Mouse (Mus musculus): Measurements from ENCODE around the gene Dhrs1. TPM values are rescaled to one million over a fixed set of nuclear protein-coding genes. Genes with fewer than 3 reads are reported as not detected.

Dhrs1 gene
- polyA plus RNA-seq, 1 experiment from 2014 or later: 122 TPM

- H3K27ac ChIP-seq: no peak overlapping the region
- H3K9ac ChIP-seq (ENCODE audit: low read depth, low read length): no peak overlapping the region
- H3K4me3 ChIP-seq (replicated peaks; ENCODE audit: low read depth, low read length): no peak overlapping the region
- TF ChIP-seq CTCF (IDR thresholded peaks at IDR 0.05; ENCODE audit: low read depth): no peak
- DNase-seq (ENCODE audit: low spot score): no peak
- no peaks in the 10 kb centered on the region for H3K36me3 ChIP-seq (ENCODE audit: insufficient read depth, low read length)
- no peaks in the 10 kb centered on the region for H3K9me3 ChIP-seq (replicated peaks; ENCODE audit: low read length)
- H3K27me3 ChIP-seq (ENCODE audit: insufficient read depth, low read length): no peaks in the 10 kb centered on the region
- 64% methylated on average over 8 of the region's 8 CpGs for WGBS
- no peaks in the 10 kb centered on the region for H3K4me1 ChIP-seq (replicated peaks; ENCODE audit: insufficient read depth, low read length)
- ATAC-seq (replicated peaks; ENCODE audit: low FRiP score, low read depth): no peak
- H3K4me2 ChIP-seq (ENCODE audit: low read length): no peak overlapping the region
Observed at GRCm38 (mm10) chr14:55727889-55728685, 17.4 kb downstream of the Dhrs1 start.

GRCm38 (mm10) chr14:55726261-55726660 is 19.2 kb downstream of the Dhrs1 start:
- no peak overlapping the region for H3K9ac ChIP-seq (ENCODE audit: low read depth, low read length)
- H3K9me3 ChIP-seq (replicated peaks; ENCODE audit: low read length): no peaks in the 10 kb centered on the region
- ATAC-seq (replicated peaks; ENCODE audit: low FRiP score, low read depth): no peak
- H3K4me2 ChIP-seq (ENCODE audit: low read length): no peak overlapping the region
- TF ChIP-seq CTCF (IDR thresholded peaks at IDR 0.05; ENCODE audit: low read depth): no peak
- no peaks in the 10 kb centered on the region for H3K27me3 ChIP-seq (ENCODE audit: insufficient read depth, low read length)
- no peak overlapping the region for H3K27ac ChIP-seq
- DNase-seq (ENCODE audit: low spot score): no peak
- no peaks in the 10 kb centered on the region for H3K36me3 ChIP-seq (ENCODE audit: insufficient read depth, low read length)
- H3K4me1 ChIP-seq (replicated peaks; ENCODE audit: insufficient read depth, low read length): no peaks in the 10 kb centered on the region
- H3K4me3 ChIP-seq (replicated peaks; ENCODE audit: low read depth, low read length): no peak overlapping the region

GRCm38 (mm10) chr14:55724411-55724871 is 21.0 kb downstream of the Dhrs1 start:
- Histone ChIP-seq H3K27me3 (ENCODE audit: insufficient read depth, low read length) (no peaks in the 10 kb centered on the region), H3K4me3 (replicated peaks; ENCODE audit: low read depth, low read length) (no peak overlapping the region), H3K9ac (ENCODE audit: low read depth, low read length) (no peak overlapping the region), H3K4me2 (ENCODE audit: low read length) (no peak overlapping the region), H3K4me1 (replicated peaks; ENCODE audit: insufficient read depth, low read length) (no peaks in the 10 kb centered on the region), H3K36me3 (ENCODE audit: insufficient read depth, low read length) (no peaks in the 10 kb centered on the region), H3K27ac (no peak overlapping the region), H3K9me3 (replicated peaks; ENCODE audit: low read length) (no peaks in the 10 kb centered on the region)
- no peak for TF ChIP-seq CTCF (IDR thresholded peaks at IDR 0.05; ENCODE audit: low read depth)
- DNase-seq (ENCODE audit: low spot score): no peak
- WGBS: 46% methylated on average over 8 of the region's 8 CpGs
- no peak for ATAC-seq (replicated peaks; ENCODE audit: low FRiP score, low read depth)

- WGBS: over 99% methylated on average over 7 of the region's 7 CpGs
- Histone ChIP-seq H3K4me1 (replicated peaks; ENCODE audit: insufficient read depth, low read length) (no peaks in the 10 kb centered on the region), H3K4me3 (replicated peaks; ENCODE audit: low read depth, low read length) (no peak overlapping the region), H3K27ac (no peak overlapping the region), H3K9ac (ENCODE audit: low read depth, low read length) (no peak overlapping the region), H3K9me3 (replicated peaks; ENCODE audit: low read length) (no peaks in the 10 kb centered on the region), H3K27me3 (ENCODE audit: insufficient read depth, low read length) (no peaks in the 10 kb centered on the region), H3K36me3 (ENCODE audit: insufficient read depth, low read length) (peaks cover 5% of the 10 kb centered on the region; the same call in 1 of the 2 replicates), H3K4me2 (ENCODE audit: low read length) (no peak overlapping the region)
- TF ChIP-seq CTCF (IDR thresholded peaks at IDR 0.05; ENCODE audit: low read depth): no peak
- ATAC-seq (replicated peaks; ENCODE audit: low FRiP score, low read depth): no peak
- DNase-seq (ENCODE audit: low spot score): no peak
Observed at GRCm38 (mm10) chr14:55723433-55723832, 22.1 kb downstream of the Dhrs1 start.

- H3K4me1 ChIP-seq (replicated peaks; ENCODE audit: insufficient read depth, low read length): no peaks in the 10 kb centered on the region
- 50% methylated on average over 8 of the region's 8 CpGs for WGBS
- ATAC-seq (replicated peaks; ENCODE audit: low FRiP score, low read depth) (peak; percentile 5; the same call in 1 of the 2 replicates), DNase-seq (ENCODE audit: low spot score) (no peak)
- no peaks in the 10 kb centered on the region for H3K9me3 ChIP-seq (replicated peaks; ENCODE audit: low read length)
- H3K9ac ChIP-seq (ENCODE audit: low read depth, low read length): peak overlapping the region; percentile 74; the same call in 1 of the 2 replicates
- no peak for TF ChIP-seq CTCF (IDR thresholded peaks at IDR 0.05; ENCODE audit: low read depth)
- H3K4me3 ChIP-seq (replicated peaks; ENCODE audit: low read depth, low read length): peak overlapping the region; percentile 84
- H3K27me3 ChIP-seq (ENCODE audit: insufficient read depth, low read length): no peaks in the 10 kb centered on the region
- no peak overlapping the region for H3K27ac ChIP-seq
- H3K36me3 ChIP-seq (ENCODE audit: insufficient read depth, low read length): peaks cover 13% of the 10 kb centered on the region; the same call in 1 of the 2 replicates
- H3K4me2 ChIP-seq (ENCODE audit: low read length): peak overlapping the region; percentile 62
Observed at GRCm38 (mm10) chr14:55722438-55722945, 23.0 kb downstream of the Dhrs1 start.

- ATAC-seq (replicated peaks; ENCODE audit: low FRiP score, low read depth): peak; percentile 94
- no peaks in the 10 kb centered on the region for H3K4me1 ChIP-seq (replicated peaks; ENCODE audit: insufficient read depth, low read length)
- under 1% methylated on average over 49 of the region's 50 CpGs for WGBS
- peak; percentile 96 for TF ChIP-seq CTCF (IDR thresholded peaks at IDR 0.05; ENCODE audit: low read depth)
- H3K9me3 ChIP-seq (replicated peaks; ENCODE audit: low read length): no peaks in the 10 kb centered on the region
- peak within 1 kb of the TSS; percentile 62 for H3K4me2 ChIP-seq (ENCODE audit: low read length)
- DNase-seq (ENCODE audit: low spot score): peak; percentile 94
- H3K36me3 ChIP-seq (ENCODE audit: insufficient read depth, low read length): peaks cover 18% of the 10 kb centered on the region; the same call in 1 of the 2 replicates
- peak within 1 kb of the TSS; percentile 91 for H3K27ac ChIP-seq
- peak within 1 kb of the TSS; percentile 74 for H3K9ac ChIP-seq (ENCODE audit: low read depth, low read length)
- peak within 1 kb of the TSS; percentile 84 for H3K4me3 ChIP-seq (replicated peaks; ENCODE audit: low read depth, low read length)
- no peaks in the 10 kb centered on the region for H3K27me3 ChIP-seq (ENCODE audit: insufficient read depth, low read length)
Observed at GRCm38 (mm10) chr14:55721700-55722437, 23.6 kb downstream of the Dhrs1 start, which contains the start of gene Rabggta. Gene Rabggta, minus strand, starts transcription at chr14:55722263.

Measured in kidney, postnatal 0 days (tissue).